Mouse (Mus musculus) ZHBTc4 (cell line): ENCODE measurements at regions not wholly inside any gene's neighbourhood (a gene's known extent, or its start where the extent isn't known, plus 50 kb on each side); places are given as distances from the start of the nearest gene placed in this dataset.
"Not testable (repeated sequence)": the region's sequence is repeated elsewhere in the genome, so short reads cannot be mapped to it uniquely, and the experiment has no call there.

Experiments
- DNase-seq: peaks from one replicate; pipeline ENCODE4 v3.0.0-alpha.2; 2011; ENCODE audit warnings: low read depth, low spot score

DNA sequence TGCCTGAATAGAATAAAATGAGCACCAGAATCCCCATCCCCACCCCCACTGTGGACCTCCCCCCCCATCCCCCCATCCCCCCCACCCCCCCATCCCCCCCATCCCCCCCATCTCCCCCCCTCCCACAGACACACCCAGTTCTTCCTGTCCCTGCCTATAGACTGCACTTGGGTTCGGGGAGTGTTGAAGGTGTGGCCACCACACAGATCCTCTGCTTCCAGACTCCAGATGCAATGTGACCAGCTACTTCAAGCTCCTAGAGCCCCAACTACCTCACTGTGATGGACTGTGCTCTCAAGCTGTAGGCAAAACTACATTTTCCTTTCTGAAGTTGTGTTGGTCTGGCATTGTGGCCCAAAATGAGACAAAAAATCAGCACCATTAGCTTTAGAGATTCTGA lies 138.3 kb upstream of the Rybp start:
- no peak for DNase-seq

DNA sequence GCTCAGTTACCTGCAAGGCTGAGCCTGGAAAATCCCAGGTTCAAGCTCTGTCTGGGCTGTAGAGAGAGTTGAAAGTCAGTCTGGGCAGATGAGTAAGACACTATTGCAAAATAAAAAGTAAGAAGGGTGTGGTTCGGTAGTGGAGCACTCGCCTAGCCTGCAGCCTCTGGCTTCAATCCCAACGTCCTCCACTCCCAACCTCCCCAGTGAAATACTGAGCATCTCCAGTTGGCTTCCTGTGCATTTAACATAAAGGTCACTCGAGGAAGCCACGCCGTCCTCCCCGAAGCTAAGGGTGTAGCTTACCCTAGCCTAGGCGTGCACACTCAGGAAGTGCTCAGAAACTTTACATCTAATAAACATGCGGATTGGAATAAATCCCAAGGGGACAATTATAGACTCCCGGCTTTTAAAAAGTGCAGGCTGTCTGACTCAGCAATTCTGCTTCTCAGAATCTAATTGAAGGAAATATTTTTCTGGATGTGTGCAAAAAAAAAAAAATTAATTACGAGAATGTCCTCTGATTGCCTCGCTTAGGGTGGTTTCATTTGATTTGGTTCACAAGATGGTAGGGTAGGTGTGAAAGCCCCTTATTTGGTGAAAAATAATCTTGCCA lies 137.6 kb upstream of the Rybp start:
- DNase-seq = peak; percentile 85

DNA sequence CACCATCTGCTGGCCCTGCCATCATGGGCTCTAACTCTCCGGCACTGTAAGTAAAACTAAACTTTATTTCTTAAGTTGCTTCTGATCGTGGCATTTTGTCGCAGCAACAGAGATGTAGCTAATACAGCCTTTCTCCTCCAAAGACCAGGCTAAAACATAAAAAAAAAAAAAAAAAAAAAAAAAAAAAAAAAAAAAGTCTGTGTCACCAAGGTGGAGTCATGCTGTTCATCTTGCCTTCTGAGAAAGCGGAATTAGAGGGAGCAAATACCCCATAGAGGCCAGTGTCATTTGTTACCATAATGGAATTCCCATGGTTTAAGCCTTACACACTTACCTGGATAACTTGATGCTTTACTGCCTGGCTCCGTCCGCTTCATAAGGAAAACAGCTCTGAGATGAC lies 136.9 kb upstream of the Rybp start:
- no peak for DNase-seq

DNA sequence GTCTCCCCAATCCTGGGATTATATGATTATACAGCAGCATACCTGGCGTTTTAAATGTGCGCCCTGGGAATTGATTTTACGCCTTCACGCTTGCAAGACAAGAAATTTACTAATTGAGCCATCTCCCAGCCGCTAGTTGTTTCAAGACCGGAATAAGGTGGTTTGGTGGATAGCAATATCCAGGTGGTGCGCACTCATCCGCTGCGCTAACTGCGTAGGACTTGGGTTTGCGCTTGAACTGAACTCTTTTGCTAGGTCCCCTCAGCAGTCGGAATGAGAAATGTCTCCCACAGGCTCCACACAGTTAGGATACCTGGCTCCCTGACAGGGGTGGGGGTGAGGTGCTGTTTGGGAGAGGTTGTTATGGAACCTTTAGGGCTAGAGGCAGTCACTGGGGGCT lies 136.4 kb upstream of the Rybp start:
- peak; percentile 82 for DNase-seq

DNA sequence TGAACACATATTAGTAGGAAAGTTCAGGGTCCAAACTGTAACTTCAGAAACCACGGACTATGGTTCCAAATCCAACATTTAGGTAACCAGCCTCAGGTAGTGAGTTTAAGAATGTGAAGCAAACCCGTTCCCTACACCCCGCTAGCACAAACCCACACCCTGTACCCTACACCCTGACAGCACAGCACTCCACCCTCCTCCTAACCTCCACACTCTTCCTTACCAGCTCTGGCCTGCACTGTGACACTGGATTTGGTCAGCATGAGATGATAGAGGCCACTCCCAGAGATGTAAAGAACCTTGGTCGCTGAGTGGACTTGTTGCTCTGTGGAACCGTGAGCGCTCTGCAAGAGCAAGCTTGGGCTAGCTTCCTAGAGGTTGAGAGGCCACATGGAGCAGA lies 135.3 kb upstream of the Rybp start:
- peak; percentile 60 for DNase-seq

DNA sequence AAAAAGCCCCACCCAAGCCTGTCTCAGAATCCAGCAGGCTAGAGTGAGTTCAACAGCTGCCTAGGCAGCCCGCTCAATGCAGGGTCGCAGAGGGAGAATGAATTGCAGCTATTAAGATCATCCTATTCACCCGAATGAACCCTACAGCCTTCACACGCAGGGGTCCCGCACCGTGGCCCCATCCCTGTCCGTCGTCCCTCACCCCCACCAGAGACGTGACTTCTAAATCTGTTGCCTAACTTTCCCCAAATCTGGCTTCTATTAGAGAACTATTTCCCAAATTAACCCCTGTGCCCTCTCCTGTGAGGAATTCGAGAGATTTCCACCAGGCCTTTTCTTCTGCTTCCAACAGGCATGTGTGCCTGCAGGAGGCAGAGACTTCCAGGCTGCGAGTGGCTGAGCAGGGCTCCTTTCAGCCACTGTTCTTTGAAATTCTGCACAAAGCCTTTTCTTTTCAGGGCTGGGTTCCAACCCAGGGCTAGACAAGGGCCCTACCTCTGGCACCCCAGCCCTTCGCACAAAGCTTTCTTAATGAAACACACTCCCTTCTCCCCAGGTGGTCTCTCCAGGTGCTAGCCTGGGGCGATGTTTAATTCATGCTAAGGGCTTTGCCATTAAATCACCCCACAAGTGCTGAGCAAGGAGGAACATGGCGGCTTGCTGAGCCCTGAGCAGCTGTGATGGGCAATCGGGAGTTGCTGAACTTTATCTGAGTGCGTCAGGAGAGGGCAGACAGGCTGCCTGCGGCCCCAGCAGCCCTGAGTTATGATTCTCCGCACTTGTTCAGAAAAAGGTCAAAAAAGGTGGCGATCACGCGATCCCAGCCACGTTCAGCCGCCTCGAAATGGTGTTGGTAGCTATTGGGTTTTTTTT lies 134.7 kb upstream of the Rybp start:
- peak; percentile 100 for DNase-seq

DNA sequence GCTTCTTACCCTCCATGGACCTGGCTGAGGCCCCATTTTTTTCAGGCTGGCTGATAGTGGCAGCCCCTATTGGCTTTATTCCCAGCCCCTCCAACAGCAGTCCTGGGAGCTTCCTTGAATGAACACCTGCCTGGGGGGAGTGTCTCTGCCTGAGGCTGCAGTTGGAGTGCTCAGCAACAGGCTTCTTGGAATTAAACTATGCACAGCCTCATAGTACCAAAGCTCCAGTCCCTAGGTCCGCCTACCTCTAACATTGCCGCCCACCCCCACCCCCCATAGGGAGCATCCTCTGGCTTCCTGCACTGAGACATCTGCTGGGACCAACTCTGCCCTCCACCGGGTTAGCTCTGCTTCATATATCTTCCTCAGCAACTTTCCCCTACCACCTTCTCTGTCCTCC lies 133.3 kb upstream of the Rybp start:
- DNase-seq = peak; percentile 76

DNA sequence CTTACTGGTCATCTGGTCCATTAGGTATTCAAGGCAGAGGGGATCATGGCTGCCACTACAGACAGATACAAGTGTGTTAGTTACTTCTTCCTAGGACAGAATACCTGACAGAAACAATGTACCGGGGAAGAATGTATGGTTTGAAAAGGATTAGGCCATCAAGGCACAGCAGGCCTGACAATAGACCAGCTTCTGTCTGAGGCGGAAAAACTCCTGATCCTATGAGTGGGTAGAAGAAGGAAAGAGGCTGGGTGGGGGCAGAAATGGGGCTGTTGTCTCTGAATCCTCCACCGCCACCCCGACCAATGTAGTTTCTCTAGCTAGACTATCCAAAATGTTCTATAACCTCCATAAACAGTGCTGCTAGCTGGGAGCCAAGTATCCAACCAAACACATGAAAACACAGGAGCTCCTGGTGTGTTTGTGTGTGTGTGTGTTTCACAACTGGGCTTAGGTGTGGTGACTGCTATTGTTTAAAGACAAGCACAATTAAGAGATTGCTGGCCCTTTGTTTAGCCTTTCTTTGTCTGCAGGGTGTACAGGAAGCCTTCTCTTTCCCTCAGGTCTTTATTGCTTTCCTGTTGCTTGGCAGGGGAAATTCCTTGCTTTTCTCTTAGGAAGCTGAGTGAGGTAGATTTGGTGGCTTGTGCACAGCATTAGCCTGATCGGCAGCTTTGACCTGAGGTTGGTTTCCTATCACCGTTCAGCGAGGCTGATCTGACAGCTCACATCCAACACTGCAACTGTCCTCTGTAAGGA lies 132.7 kb upstream of the Rybp start:
- DNase-seq = peak; percentile 82

DNA sequence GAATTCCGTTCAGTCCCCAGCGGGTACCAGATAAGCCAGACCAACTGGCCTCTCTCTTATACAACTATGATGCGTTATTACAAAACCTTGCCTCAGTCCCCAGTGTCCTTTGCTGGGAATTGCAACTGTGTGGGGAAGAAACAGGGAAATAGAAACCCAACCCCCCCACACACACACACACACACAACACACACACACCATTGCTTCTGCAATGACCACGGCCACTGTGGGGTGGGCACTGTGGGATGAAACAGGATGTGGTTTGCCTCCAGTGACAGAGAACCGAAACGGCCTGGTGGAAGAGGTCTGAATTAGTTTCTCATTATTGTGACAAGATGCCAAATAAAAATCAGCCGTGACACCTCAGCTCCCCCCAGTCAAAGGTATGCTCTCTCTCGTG lies 128.8 kb upstream of the Rybp start:
- no peak for DNase-seq

DNA sequence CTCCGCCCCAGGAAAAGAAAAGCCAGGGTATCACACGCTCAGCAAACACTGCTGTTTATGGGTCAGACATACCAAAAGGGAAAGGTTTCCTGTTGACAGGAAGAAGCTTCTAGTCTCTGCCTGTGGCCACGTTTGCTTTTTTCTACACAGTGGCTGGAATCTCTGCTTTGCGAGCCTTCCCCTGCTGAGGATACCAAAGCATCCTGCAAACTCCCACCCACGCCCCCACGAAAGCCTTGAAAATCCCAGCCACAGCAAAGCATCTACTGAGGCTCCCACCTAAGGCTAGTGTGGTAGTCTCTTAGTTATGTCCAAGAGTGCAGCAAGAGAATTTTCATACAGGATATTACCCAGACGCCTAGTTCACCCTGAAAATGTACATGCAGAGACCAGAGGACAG lies 128.2 kb upstream of the Rybp start:
- DNase-seq = no peak

DNA sequence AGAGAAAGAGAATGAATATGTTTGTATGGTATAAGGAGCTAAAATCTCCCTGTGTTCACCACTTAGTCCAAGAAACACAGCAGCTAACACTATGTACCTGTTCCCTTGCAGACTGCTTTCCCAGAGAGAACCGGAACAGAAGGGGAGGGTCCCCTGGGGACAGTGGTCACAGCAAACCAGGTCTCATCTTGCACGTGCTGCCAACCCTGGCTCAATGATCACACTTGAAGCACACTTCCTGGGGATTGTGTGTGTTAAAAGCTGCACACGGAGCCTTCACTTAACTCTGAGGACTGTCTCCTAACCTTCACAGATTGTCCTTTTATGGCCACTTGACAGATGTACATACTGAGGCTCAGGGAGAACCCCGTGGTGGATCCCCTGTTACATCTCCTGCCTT lies 127.6 kb upstream of the Rybp start:
- DNase-seq = no peak

DNA sequence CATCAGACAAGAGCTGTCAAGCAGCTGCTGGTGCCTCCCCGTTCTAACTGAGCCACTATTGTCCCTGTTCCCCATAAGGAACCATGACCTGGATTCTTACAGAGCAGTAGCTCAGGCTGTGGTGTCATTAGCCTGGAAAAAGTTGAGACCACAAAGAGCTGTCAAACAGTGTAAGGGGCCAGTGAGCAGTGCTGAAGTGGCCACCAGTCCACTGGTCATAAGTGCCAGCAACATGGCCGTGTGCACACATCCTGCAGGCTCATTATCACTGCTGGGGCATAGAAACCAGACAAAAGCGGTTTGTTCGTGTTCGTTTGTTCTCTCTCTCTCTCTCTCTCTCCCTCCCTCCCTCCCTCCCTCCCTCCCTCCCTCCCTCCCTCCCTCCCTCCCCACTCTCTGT lies 125.2 kb upstream of the Rybp start:
- DNase-seq = no peak

DNA sequence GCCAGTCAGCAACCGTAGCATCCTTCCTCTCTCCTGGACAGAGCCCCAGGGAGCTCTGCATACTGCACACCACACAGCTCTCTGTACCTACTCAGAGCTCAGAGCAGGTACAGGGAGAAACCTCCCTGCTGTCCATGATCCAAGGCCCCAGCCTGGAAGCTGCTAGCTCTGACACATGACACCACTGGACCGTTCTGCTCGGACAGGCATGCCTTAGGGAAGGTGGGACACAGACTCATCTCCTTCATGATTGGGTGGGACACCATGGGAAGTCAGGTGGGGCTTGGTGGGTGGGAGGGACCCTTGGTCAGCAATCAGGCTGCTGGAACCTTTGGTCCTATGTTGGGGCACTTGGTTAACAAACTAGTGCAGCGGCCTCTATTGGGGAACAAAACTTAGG lies 124.7 kb upstream of the Rybp start:
- DNase-seq = no peak

DNA sequence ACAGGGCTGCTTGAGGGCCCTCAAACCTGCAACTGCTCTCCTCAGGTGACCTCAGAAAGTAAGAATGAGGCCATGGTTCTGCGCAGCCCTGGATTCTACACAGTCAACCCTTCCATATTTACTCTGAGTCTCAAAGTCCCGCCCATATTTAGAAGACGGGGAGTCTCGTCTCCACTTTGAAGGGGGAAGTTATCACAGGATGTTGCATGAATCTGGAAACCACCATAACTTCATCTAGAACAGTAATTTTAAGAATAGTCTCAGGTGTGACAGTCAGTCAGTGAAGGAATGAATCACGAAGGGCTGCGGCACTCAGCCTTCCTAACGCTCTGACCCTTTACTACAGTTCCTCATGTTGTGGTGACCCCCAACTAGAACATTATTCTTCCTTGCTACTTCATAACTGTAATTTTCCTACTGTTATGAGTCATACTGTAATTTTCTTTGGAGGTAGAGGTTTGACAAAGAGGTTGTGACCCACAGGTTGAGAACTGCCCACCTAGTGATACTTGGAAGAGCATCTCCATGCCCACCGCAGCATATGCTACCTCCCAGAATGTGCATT lies 122.9 kb upstream of the Rybp start:
- DNase-seq = no peak

DNA sequence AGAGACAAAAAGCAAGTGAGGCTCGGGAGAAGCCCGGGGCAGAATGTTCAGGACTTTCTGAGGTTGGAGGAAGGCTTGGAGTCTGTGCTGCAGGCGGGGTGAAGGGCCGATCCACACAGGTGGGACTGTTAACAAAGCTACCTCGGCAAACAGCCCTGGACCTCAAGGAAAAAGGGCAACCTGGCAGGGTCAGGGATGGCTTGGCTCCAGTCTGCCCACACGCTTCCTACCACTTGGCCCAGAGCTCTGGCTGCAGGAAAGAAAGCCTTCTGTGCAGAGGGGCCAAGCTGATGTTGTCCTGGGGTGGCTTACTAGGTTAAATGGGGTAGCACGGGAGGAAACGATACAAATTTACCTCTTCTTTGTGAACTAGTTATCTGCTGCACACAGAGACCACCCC lies 121.5 kb upstream of the Rybp start:
- no peak for DNase-seq

DNA sequence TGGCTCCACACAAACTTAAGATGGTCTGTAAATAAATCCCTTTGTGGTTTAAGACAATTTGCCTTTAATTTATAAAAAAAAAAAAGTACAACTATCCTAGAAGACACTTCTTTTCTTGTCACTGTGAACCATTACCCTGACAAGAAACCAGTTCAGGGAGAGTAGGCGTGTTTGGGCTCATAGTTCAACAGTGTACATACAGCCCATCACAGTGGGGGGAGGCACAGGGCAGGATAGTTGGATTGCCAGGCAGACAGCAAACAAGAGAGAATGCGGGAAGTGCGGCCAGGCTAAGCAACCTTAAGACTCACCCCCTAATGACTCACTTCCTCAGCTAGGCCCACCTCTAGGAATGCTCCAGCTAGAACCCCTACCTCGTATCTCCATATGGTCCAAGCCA lies 119.2 kb upstream of the Rybp start:
- no peak for DNase-seq

DNA sequence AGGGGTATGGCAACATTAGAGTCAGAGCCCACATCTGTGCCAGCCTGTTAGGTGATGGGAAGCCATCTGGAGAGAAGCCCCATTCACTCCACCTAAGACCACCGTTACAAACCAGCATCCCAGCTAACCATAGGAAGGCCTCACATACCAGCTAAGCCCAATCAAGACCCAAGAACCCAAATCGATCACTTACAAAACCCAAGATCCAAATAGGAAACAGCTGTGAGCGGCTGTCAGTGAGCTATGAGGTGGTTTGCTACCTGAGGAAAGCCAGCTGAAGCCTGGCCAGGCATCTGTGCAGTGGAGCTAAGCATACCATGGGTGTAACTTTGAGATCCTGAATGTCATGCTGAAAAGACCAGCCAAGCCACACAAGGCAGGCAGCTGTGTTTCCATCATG lies 116.9 kb upstream of the Rybp start:
- DNase-seq = no peak

DNA sequence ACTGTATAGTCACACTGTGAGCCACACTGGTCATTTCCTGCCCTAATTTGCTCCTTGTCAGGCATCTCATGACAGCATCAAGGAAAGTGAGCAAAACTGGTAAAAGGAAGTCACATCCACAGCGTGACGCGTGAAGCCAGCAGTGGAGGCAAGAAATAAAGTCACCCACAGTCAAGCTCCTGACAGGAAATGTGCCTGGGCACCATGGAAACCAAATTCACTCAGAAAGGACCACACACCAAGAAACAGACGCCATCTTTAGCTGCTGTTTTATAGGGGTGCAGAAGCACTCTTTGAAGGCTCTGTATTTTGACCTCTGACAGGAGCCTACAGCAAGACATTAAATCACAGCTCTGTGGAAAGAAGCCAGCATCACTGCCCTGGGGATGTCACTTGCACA lies 115.4 kb upstream of the Rybp start:
- peak; percentile 50 for DNase-seq

DNA sequence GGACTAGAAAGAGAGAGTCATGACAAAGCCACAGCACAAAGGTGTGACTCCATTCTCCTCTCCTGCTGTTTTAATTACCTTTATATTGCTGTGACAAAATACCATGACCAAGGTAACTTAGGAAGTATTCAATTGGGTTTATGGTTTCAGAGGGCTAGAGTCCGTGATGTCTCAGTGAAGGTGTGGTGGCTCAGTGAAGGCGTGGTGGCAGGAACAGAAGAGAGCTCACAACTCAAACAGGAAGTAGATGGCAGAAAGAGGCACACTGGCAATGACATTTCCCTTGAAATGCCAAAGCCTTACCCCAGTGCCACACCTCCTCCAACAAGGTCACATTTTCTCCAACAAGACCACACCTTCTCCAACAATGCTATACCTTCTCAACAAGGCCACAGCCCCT lies 114.4 kb upstream of the Rybp start:
- peak; percentile 42 for DNase-seq

DNA sequence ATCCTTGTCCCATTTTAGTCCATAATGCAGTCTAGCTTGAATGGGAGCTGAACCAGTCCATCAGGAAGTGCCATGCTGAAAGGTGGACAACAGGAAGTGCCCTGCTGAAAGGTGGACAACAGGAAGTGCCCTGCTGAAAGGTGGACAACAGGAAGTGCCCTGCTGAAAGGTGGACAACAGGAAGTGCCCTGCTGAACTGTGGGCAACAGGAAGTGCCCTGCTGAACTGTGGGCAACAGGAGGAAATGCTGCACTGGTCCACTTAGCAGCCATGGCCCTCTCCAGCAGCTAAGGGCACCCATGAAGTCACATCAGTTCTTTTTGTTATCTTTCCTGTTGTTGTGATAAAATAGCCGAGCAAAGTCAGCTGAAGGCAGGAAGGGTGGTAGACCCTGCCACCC lies 112.1 kb upstream of the Rybp start:
- DNase-seq = not testable (repeated sequence)

DNA sequence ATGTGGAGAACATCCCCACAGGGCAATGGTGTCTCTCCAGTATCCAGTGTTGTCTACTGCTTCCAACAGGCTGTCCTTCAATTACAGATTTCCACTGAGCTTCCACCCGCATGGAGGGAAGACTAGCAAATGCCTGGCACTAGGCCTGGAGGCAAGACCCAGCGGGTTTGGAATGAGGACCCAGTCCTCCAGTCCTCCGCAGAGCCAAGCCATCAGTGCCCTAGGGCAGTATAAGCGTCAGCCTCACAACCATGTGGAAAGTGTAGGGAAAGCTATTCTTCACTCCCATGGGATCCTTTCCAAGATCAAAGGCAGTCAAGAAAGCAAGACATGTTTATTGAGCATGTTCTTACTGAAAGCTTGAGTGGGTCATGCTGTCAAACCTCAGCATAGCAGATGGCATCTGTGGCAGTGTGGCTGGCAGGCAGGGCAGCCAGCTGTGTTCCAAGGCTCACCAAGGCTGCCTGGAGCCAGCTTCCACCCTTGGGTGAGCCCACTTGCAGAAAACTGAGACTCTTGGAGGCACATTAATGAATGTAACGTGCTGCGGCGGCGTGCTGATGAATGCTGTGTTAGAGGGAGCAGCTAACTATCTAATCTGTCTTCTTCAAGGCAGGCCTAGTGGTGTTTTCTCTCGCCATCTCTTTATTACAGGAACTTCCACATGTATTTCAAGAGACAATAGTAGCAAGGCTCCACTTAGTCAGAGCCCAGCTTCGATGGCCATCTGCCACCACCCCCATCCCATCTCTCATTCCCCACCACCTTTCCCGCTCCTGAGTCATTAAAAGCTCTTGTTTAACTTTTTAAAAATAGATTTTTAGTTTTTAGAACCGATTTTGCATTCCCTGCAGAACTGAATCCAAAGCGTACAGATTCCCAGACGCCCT lies 109.3 kb upstream of the Rybp start:
- DNase-seq = no peak
